Mouse (Mus musculus) megakaryocyte, adult 5-6 weeks (primary cell): Measurements from ENCODE around the gene Lrrc39. TPM values are rescaled to one million over a fixed set of nuclear protein-coding genes. Genes with fewer than 3 reads are reported as not detected.
A peak's percentile ranks its signal among the peaks of the same experiment; 100 is the strongest.

Experiments
- ATAC-seq: 2 replicates; pipeline ENCODE4 v1.8.0; 2016; ENCODE audit warnings: mild to moderate bottlenecking, inconsistent platforms; ENCODE audit not compliant: poor library complexity, severe bottlenecking
- total RNA-seq, 2 experiments: library from RNA; stranded (forward) in 1 of 2; stranded (reverse) in 1 of 2; fragments of 153-499, 151-499 nt in 1 of 2; fragments of 221-1000, 200-1000 nt in 1 of 2; gene quantifications; 2 replicates each; pipeline versions ENCODE4 v1.2.3 to v1.2.4; 2015 to 2017

Lrrc39 gene
- total RNA-seq, 2 experiments from 2014 or later = 0.40 TPM; not detected in 1

DNA sequence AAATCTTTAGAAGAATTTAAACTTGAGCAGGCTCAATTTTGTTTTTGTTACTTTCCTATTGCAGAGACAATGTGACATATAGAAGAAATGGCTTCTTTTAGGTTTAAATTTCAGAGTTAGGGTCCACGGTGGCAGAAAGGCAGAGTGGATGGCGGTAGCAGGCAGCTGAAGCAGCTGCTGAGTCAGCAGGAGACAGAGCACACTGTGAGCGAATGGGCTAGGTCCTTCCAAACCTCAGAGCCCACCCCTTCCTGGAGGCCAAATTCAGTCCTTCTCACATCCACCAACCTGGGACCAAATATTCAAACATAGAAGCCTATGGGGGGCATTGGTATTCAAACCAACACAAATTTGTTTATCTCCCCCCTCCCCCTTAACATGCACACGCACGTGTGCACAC is 39.0 kb downstream of the Lrrc39 start:
- ATAC-seq = no peak

DNA sequence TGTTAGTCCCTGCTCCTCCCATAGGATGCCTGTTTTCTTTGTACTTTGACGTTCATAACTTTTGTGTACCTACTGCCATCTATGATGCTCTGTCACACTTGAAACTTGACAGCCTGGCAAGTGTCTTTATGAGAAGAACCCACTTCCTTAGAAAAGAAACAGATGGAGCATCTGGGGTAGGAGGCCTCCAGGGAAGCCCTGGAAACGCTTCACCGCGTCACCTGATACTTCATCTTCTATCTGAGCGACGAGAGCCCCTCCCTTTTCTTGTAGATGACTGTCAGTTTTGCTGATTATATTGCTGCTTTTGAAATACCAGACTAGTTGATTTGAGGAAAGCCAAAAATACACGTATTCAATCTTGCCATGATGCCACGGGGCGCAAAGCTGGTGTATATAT is 41.8 kb downstream of the Lrrc39 start:
- ATAC-seq = no peak

DNA sequence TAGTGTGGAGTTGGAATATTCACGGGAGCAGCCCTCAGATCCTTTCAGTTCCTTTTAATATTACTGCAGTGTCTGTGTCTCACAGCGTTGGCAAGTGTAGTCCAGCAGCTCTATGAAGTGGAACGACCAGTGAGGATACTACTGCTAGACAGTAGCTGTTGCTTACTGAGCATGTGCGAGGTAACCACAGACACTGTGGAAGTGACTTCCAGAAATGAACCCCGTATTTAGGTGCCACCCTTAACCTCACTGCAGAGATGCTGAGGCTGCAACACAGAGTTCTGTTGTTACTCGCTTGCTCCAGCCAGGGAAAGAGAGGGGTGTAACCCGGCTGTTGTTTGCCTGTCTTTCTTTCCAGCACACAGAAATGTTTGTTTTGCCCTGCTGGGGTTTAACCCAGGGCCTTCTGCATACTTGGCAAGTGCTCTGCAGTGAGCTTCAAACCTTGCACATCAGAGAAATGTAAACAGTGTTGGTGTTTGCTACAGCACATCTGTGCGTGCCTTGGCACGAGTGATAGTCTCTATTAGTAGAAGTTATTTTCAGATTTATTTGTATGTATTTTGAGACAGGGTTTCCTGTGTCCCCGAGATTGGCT is 51.6 kb downstream of the Lrrc39 start, which contains the start of gene Trmt13:
Gene Trmt13 (minus strand): TSS at position 293 of the 598 bp plus-strand sequence.
- no peak for ATAC-seq

DNA sequence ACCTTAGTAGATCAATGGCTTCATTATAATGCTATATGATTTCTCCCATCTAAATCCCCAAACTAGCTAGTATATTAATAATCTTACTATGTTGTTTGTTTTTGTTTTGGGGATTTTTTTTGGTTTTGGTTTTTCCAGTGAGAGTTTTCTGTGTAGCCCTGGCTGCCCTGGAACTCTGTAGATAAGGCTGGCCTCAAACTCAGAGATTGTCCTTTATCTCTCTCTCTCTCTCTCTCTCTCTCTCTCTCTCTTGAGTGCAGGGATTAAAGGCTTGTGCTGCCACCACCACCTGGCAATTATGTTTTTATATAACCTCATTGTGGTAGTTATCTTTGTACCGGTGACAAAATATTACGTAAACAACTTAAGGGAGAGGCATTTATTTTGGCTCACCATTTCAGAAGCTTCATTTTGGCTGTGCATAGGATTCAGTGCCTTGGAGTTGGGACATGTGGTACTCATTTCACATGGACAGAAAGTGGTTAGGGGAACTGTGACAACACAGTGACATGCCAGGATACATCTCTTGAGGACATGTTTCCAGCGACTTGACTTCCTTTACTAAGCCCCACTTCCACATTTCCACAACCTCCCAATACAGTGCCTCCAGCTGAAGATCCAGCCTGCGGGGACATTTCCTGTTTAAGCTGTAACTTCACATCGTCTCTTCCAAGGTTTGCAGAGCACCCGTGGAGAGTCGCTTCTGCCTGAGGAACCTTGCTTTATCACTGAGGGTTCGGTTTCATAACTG is 52.7 kb downstream of the Lrrc39 start:
- peak; percentile 73 for ATAC-seq

DNA sequence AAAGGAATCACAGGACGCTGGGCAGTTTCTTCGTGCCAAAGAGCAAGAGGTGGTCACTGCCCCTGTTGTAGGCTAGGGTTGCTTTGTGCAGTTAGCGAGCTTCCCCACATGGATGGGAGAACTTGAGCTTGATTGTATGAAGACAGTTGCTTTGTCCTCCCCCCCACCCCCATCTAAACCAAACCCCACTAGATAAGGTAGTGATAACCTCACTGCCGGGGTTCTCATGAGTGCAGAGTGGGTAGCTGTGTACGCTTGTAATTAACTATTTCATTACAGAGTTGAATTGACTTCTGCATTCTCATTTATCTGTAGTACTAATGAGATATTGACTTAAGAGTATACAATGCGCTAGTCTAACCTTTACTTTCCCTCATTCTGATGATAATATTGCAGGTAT is 56.1 kb downstream of the Lrrc39 start:
- no peak for ATAC-seq

DNA sequence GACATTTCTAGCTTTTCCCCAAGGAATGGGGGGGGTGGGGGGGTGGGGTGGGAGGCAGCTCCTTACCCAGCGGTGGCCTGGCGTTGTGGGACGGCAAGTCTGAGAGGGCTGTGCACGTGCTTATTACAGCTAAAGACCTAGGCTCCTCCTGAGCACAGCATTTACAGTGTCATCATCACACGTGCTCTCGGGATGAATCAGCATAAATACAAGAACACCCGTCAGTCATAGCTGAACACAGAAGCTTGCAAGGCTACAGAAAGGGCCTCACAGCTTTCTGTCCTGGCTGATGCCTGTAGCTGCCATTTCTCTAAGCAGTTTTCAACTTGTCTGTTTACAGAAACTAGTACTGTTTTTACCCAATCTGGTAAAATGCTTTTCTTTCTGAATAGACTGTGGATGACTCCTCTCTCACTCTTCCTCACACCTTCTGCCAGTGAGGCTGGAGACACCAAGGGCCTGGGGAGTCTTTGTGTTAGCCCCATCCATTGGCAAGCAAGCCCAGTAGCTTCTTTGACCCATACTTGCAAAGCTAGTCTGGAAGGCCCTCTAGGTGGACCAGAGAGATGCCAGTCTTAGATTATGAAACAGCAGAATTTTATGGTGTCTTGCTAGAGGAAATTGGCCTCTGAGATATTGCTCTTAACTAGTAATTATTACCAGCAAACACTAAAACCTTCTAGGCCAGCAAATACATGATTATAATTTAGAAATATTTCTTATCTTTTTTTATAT is 58.0 kb downstream of the Lrrc39 start:
- peak; percentile 62 for ATAC-seq

DNA sequence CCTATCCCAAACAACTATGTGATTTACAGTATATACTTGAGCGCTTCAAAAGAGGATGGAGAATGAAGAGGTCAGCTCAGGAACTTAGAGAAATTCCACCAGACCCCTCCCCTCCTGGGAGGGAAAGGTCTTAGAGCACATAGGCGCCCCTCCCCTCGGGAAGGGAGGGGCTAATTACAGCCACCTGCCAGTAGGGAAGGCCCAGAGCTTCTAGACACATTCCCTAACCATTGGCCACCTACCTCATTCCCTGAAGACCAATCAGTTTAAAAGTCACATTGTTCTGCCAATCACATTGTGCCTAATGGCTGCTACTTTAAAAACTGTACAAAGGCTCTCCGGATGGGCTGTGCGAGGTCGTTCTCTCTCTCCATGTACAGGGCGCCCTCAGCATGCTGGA is 59.9 kb downstream of the Lrrc39 start:
- no peak for ATAC-seq

DNA sequence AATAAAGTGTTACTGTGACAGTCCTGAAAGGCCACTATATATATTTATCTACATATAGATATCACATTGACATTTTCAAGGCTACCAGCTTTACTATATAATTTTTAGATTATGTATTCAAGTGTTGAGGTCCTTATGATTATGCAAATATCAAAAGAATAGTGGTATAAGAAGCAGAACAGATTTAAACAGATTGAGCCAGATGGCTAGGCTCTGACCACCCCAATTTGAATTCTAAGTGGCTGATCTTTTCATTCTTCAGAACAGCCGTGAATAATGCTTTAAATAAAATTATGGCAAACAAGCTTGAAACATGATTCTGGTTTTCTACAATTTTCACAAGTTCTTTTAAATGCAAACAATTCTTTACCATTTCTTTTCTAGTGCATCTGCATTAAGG is 68.7 kb downstream of the Lrrc39 start:
- ATAC-seq = no peak

Other genes starting within 250 kb of the Lrrc39 start
- 21.0 and 22.1 TPM in 2 replicates for gene Cdc14a, start 138.9 kb upstream of the Lrrc39 start, total RNA-seq (2015)
- gene Cdc14a, start 138.9 kb upstream of the Lrrc39 start, total RNA-seq (2017) = 21.7 and 26.2 TPM in 2 replicates
- gene Rtca, start 54.8 kb upstream of the Lrrc39 start, total RNA-seq (2015) = 46.7 and 70.9 TPM in 2 replicates
- 24.0 and 25.4 TPM in 2 replicates for gene Rtca, start 54.8 kb upstream of the Lrrc39 start, total RNA-seq (2017)
- gene Dbt, start 49.9 kb upstream of the Lrrc39 start, total RNA-seq (2015) = 12.4 and 14.3 TPM in 2 replicates
- gene Dbt, start 49.9 kb upstream of the Lrrc39 start, total RNA-seq (2017) = 7.2 and 9.6 TPM in 2 replicates
- 33.6 and 36.1 TPM in 2 replicates for gene Sass6, start 32.0 kb downstream of the Lrrc39 start, total RNA-seq (2015)
- gene Sass6, start 32.0 kb downstream of the Lrrc39 start, total RNA-seq (2017) = 44.9 and 46.2 TPM in 2 replicates
- 17.7 and 19.4 TPM in 2 replicates for gene Trmt13, start 51.6 kb downstream of the Lrrc39 start, total RNA-seq (2015)
- gene Trmt13, start 51.6 kb downstream of the Lrrc39 start, total RNA-seq (2017) = 22.1 and 27.0 TPM in 2 replicates
- 82.7 and 88.5 TPM in 2 replicates for gene Mfsd14a, start 99.7 kb downstream of the Lrrc39 start, total RNA-seq (2015)
- gene Mfsd14a, start 99.7 kb downstream of the Lrrc39 start, total RNA-seq (2017) = 91.5 and 95.8 TPM in 2 replicates
- gene Gm43191, start 118.3 kb downstream of the Lrrc39 start, total RNA-seq (2015) = not detected in 2 replicates
- gene Gm43191, start 118.3 kb downstream of the Lrrc39 start, total RNA-seq (2017) = not detected in 2 replicates
- gene Slc35a3, start 149.9 kb downstream of the Lrrc39 start, total RNA-seq (2015) = 39.9 and 45.5 TPM in 2 replicates
- 55.4 and 56.0 TPM in 2 replicates for gene Slc35a3, start 149.9 kb downstream of the Lrrc39 start, total RNA-seq (2017)
- 15.5 and 21.4 TPM in 2 replicates for gene Agl, start 245.2 kb downstream of the Lrrc39 start, total RNA-seq (2015)
- 19.3 and 20.6 TPM in 2 replicates for gene Agl, start 245.2 kb downstream of the Lrrc39 start, total RNA-seq (2017)